Mouse (Mus musculus): Measurements from ENCODE around the gene Olfr998. TPM values are rescaled to one million over a fixed set of nuclear protein-coding genes. Genes with fewer than 3 reads are reported as not detected.
"Not testable (repeated sequence)": the region's sequence is repeated elsewhere in the genome, so short reads cannot be mapped to it uniquely, and the experiment has no call there.

The Olfr998 gene
- not detected for total RNA-seq (2021)
- long read RNA-seq, experiment 1 = 0 reads
- long read RNA-seq, experiment 2 = 0 reads

DNA sequence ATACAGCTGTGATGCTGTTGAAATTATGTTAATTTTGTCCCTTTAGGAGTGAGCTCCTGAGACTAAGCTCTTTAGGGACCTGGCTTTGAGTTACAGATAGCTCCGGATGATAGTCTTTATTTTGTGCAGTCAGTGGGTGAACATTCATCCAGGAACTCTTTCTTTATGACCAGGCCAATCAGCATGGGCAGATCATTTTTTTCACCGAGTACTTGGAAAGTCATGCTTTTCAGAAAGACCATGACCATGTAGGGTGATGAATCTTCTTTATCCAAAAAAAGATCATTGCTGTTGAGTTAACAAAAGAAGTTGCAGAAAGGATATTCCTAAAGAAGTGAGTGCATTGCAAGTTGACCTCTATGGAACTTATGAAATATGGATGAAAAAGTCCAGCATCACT lies at the start of gene Olfr998:
Gene Olfr998, plus strand, starts transcription at position 301 of the 400 bp plus-strand sequence.
- intact Hi-C loops (cut with DNase I); DNase-seq (ENCODE audit: low spot score in 2 of 2): not testable (repeated sequence)

DNA sequence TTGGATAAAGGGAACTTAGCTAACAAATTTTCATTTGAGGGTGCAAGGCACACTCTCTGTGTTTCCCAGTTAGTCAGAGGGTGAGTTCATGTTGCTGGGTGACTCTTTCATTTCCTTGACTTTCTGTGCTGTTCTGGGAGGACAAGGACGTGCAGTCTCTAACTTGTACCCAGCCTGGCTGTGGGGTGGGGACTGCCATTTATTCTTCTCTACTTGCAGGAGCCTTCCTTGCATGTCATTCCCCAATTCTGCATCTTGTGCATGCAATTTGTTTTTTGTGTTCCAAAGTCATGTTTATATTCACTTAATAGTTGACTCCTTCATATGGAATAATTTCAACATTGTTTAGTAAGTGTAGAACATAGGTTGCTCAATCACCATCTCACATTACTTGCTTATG lies 33.9 kb upstream of the Olfr998 start:
- DNase-seq (ENCODE audit: low spot score in 2 of 2) = no peak
- intact Hi-C loops (cut with DNase I) = no loop called here

DNA sequence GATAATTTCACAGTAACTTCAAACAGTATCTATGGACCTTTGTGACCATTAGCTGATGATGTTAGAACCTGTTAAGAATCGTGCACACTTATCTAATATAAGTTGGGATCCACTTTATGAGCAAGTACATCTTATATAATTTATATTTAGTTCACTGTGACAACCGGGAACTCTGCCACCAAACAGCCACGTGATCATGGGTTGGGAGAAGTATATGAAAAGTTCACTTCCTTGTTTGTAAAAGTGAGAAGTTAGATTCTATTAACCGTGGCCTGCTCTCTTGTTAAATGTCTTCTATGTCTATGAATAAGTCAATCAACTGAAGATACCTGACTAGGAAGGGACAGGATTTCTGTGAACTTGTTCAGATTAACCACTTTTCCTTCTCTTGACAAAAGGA lies 28.5 kb upstream of the Olfr998 start:
- peak; percentile 2 to 3 for DNase-seq (ENCODE audit: low spot score in 2 of 2)
- intact Hi-C loops (cut with DNase I) = loop anchor here (2.0 kb wide), 1 partner anchor 313 kb away; no protein-coding TSS in a partner anchor

- intact Hi-C loops (cut with DNase I) = loop anchor here (1.0 to 2.0 kb wide), 2 partner anchors 314 to 438 kb away; no protein-coding TSS in a partner anchor
- peak; percentile 68 to 69 for DNase-seq (ENCODE audit: low spot score in 2 of 2)
Measured at GRCm38 (mm10) chr2:85561187-85561586, 27.6 kb upstream of the Olfr998 start.

DNA sequence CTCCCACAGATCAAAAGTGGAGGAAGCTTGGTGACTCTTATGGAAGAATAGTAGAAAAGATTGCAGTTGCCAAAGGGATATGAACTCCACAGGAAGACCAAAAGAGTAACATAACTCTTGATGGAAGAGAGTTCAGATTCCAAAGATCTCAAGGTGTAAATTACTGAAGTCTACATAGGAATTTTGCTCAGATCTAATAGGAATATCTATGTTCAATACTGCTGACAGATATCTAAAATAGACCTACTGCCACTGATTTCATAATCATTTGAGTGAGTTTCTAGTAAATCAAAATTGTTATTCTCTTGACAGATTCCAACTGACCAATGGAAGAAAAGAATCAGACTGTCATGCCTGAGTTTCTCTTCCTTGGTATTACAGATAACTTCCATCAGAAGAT lies 9.8 kb upstream of the Olfr998 start, which contains the start of gene Olfr996:
Gene Olfr996, plus strand, starts transcription at position 301 of the 400 bp plus-strand sequence.
- no peak for DNase-seq (ENCODE audit: low spot score in 2 of 2)
- intact Hi-C loops (cut with DNase I) = no loop called here

DNA sequence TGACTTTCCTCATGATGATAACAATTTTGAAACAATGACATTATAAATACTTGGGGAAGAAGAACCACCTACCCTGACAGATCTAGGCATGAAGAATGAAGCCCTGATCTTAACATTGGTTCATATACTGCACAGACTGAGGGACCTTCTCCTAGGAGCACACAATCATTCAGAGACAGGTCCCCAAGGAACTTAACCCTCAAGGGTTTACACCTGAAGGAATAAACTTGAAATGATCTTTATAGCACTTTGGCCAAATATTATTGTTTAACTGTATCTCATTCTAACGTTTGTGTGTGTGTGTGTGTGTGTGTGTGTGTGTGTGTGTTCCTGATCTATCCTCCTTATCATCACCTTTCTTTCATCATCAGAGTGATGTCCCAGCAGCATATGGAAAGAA lies 23.1 kb downstream of the Olfr998 start, which contains the start of gene Olfr1000:
Gene Olfr1000, minus strand, starts transcription at position 101 of the 400 bp plus-strand sequence.
- intact Hi-C loops (cut with DNase I) = no loop called here
- no peak for DNase-seq (ENCODE audit: low spot score in 2 of 2)

Other genes starting within 250 kb of the Olfr998 start
- gene Olfr987, start 249.6 kb upstream of the Olfr998 start, total RNA-seq (2021) = not detected
- gene Olfr988, start 225.7 kb upstream of the Olfr998 start, total RNA-seq (2021) = not detected
- gene Olfr992, start 179.5 kb upstream of the Olfr998 start, total RNA-seq (2021) = not detected
- gene Olfr993, start 174.1 kb upstream of the Olfr998 start, total RNA-seq (2021) = not detected
- not detected for gene Olfr994, start 152.5 kb upstream of the Olfr998 start, total RNA-seq (2021)
- gene Olfr995, start 145.3 kb upstream of the Olfr998 start, total RNA-seq (2021) = not detected
- gene 4833423E24Rik, start 69.9 kb upstream of the Olfr998 start, total RNA-seq (2021) = under 1 TPM in 1 of 2 experiments, not detected in 1; 0.19 TPM
- not detected for gene Olfr996, start 9.7 kb upstream of the Olfr998 start, total RNA-seq (2021)
- gene Olfr1000, start 23.0 kb downstream of the Olfr998 start, total RNA-seq (2021) = not detected
- not detected for gene Olfr1002, start 61.8 kb downstream of the Olfr998 start, total RNA-seq (2021)
- not detected for gene Olfr154, start 75.5 kb downstream of the Olfr998 start, total RNA-seq (2021)
- not detected for gene Olfr1006, start 89.8 kb downstream of the Olfr998 start, total RNA-seq (2021)
- not detected for gene Olfr1008, start 100.5 kb downstream of the Olfr998 start, total RNA-seq (2021)
- not detected for gene Olfr1009, start 126.5 kb downstream of the Olfr998 start, total RNA-seq (2021)
- not detected for gene Olfr1012, start 173.8 kb downstream of the Olfr998 start, total RNA-seq (2021)
- not detected for gene Olfr1013, start 178.2 kb downstream of the Olfr998 start, total RNA-seq (2021)
- gene Olfr1014, start 183.8 kb downstream of the Olfr998 start, total RNA-seq (2021) = not detected
- not detected for gene Olfr1015, start 193.1 kb downstream of the Olfr998 start, total RNA-seq (2021)
- not detected for gene Olfr1016, start 213.6 kb downstream of the Olfr998 start, total RNA-seq (2021)
- gene Olfr1018, start 229.5 kb downstream of the Olfr998 start, total RNA-seq (2021) = not detected